Mouse (Mus musculus) CH12.LX (cell line): ENCODE results near the gene Gm4881. TPM values are rescaled to one million over a fixed set of nuclear protein-coding genes. Genes with fewer than 3 reads are reported as not detected.
A peak's percentile ranks its signal among the peaks of the same experiment; 100 is the strongest.

Experiments used
- DNase-seq: peaks from one replicate; pipeline ENCODE4 v3.0.0-alpha.2; 2013; ENCODE audit errors: extremely low read depth
- H3K27ac ChIP-seq: 2 replicates; pipeline ENCODE4 v1.5.1; 2012; ENCODE audit warnings: low read depth, mild to moderate bottlenecking, control low read depth, moderate library complexity; ENCODE audit not compliant: insufficient read depth
- H3K27me3 ChIP-seq: replicated peaks from 2 replicates; pipeline ENCODE3; 2012; ENCODE audit warnings: inconsistent platforms
- H3K36me3 ChIP-seq, 2 experiments: replicated peaks in 1 of 2; 2 replicates each; pipeline versions ENCODE3 to v1.6.1; 2012; ENCODE audit warnings: inconsistent platforms in 1 of 2, low read length in 1 of 2, mild to moderate bottlenecking in 1 of 2, mixed read lengths in 1 of 2, moderate library complexity in 1 of 2; ENCODE audit not compliant: control insufficient read depth in 1 of 2, insufficient read depth in 1 of 2
- H3K4me1 ChIP-seq, 2 experiments: 2 replicates each; pipeline ENCODE4 v1.6.1; 2012; ENCODE audit warnings: inconsistent platforms in 1 of 2, moderate library complexity in 1 of 2; ENCODE audit not compliant: insufficient read depth in 2 of 2, control insufficient read depth in 1 of 2
- H3K4me2 ChIP-seq: 2 replicates; pipeline ENCODE4 v1.6.1; 2012; ENCODE audit warnings: low read depth, mild to moderate bottlenecking, control low read depth; ENCODE audit not compliant: poor library complexity, insufficient read depth, severe bottlenecking
- H3K4me3 ChIP-seq, 3 experiments: fragments of 150-350 bp in 1 of 3; sonication (generic) in 1 of 3; replicated peaks in 1 of 3; 2 replicates each; pipeline versions ENCODE3 to v1.5.1; 2011 to 2012; ENCODE audit warnings: low read depth in 2 of 3, low read length in 2 of 3, mild to moderate bottlenecking in 2 of 3, moderate library complexity in 2 of 3, control low read depth in 1 of 3, improper control_type of control experiment in 1 of 3, inconsistent platforms in 1 of 3, mixed read lengths in 1 of 3; ENCODE audit not compliant: poor library complexity in 1 of 3
- H3K79me2 ChIP-seq: replicated peaks from 2 replicates; pipeline ENCODE4 v1.6.1; 2012; ENCODE audit warnings: mild to moderate bottlenecking, moderate library complexity; ENCODE audit not compliant: control insufficient read depth, poor library complexity, insufficient read depth, severe bottlenecking; ENCODE audit errors: extremely low read depth
- H3K9ac ChIP-seq: 2 replicates; pipeline ENCODE4 v1.6.1; 2012; ENCODE audit warnings: low read depth, mild to moderate bottlenecking, control low read depth, moderate library complexity; ENCODE audit not compliant: insufficient read depth
- H3K9me3 ChIP-seq: replicated peaks from 2 replicates; pipeline ENCODE3; 2012; ENCODE audit warnings: low read length, inconsistent platforms, mixed read lengths
- BHLHE40 ChIP-seq: IDR thresholded peaks from 2 replicates; pipeline ENCODE4 v1.6.1; 2011; ENCODE audit warnings: mild to moderate bottlenecking, low read depth, low read length, improper control_type of control experiment
- CHD1 ChIP-seq: IDR thresholded peaks from 2 replicates; pipeline ENCODE4 v1.6.1; 2012; ENCODE audit warnings: low read depth, low read length, improper control_type of control experiment, inconsistent platforms
- CHD2 ChIP-seq: IDR thresholded peaks from 2 replicates; pipeline ENCODE4 v1.6.1; 2011; ENCODE audit warnings: low read length, improper control_type of control experiment
- CTCF ChIP-seq, 2 experiments: IDR thresholded peaks in 1 of 2; conservative IDR thresholded peaks in 1 of 2; 2 replicates each; pipeline ENCODE4 v1.5.1; 2011 to 2012; ENCODE audit warnings: low read depth in 2 of 2, low read length in 2 of 2, improper control_type of control experiment in 1 of 2, inconsistent platforms in 1 of 2, mild to moderate bottlenecking in 1 of 2, moderate library complexity in 1 of 2
- E2F4 ChIP-seq: IDR thresholded peaks from 2 replicates; pipeline ENCODE4 v1.6.1; 2011; ENCODE audit warnings: low read depth, low read length, improper control_type of control experiment; ENCODE audit not compliant: insufficient replicate concordance
- ELF1 ChIP-seq: IDR thresholded peaks from 2 replicates; pipeline ENCODE4 v1.6.1; 2014; ENCODE audit warnings: low read depth, mild to moderate bottlenecking, inconsistent platforms, low read length, improper control_type of control experiment
- EP300 ChIP-seq: IDR thresholded peaks from 2 replicates; pipeline ENCODE4 v1.6.1; 2011; ENCODE audit warnings: low read length, improper control_type of control experiment
- ETS1 ChIP-seq: conservative IDR thresholded peaks from 2 replicates; pipeline ENCODE4 v1.6.1; 2012; ENCODE audit warnings: low read depth, mild to moderate bottlenecking, inconsistent platforms, low read length, improper control_type of control experiment, moderate library complexity
- GABPA ChIP-seq: IDR thresholded peaks from 2 replicates; pipeline ENCODE4 v1.6.1; 2012; ENCODE audit warnings: low read depth, low read length, improper control_type of control experiment, inconsistent platforms; ENCODE audit not compliant: insufficient replicate concordance
- HCFC1 ChIP-seq: IDR thresholded peaks from 2 replicates; pipeline ENCODE4 v1.6.1; 2012; ENCODE audit warnings: low read depth, mild to moderate bottlenecking, inconsistent platforms, low read length, improper control_type of control experiment
- IRF4 ChIP-seq: IDR thresholded peaks from 2 replicates; pipeline ENCODE4 v1.6.1; 2014; ENCODE audit warnings: low read depth, mild to moderate bottlenecking, inconsistent platforms, low read length, improper control_type of control experiment
- JUN ChIP-seq: IDR thresholded peaks from 2 replicates; pipeline ENCODE4 v1.6.1; 2011; ENCODE audit warnings: low read depth, mild to moderate bottlenecking, low read length, improper control_type of control experiment, moderate library complexity; ENCODE audit not compliant: insufficient read depth
- JUND ChIP-seq: conservative IDR thresholded peaks from 2 replicates; pipeline ENCODE4 v1.6.1; 2011; ENCODE audit warnings: low read depth, low read length, improper control_type of control experiment
- KAT2A ChIP-seq: IDR thresholded peaks from 2 replicates; pipeline ENCODE4 v1.6.1; 2012; ENCODE audit warnings: low read length, improper control_type of control experiment, inconsistent platforms; ENCODE audit not compliant: insufficient replicate concordance
- MAFK ChIP-seq: IDR thresholded peaks from 2 replicates; pipeline ENCODE4 v1.6.1; 2011; ENCODE audit warnings: low read length, improper control_type of control experiment; ENCODE audit not compliant: insufficient replicate concordance
- MAX ChIP-seq: IDR thresholded peaks from 2 replicates; pipeline ENCODE4 v1.6.1; 2011; ENCODE audit warnings: low read length, improper control_type of control experiment
- MAZ ChIP-seq: IDR thresholded peaks from 2 replicates; pipeline ENCODE4 v1.6.1; 2012; ENCODE audit warnings: low read depth, mild to moderate bottlenecking, inconsistent platforms, low read length, improper control_type of control experiment, moderate library complexity
- MEF2A ChIP-seq: IDR thresholded peaks from 2 replicates; pipeline ENCODE4 v1.6.1; 2014; ENCODE audit warnings: low read depth, mild to moderate bottlenecking, inconsistent platforms, low read length, improper control_type of control experiment, borderline replicate concordance
- MXI1 ChIP-seq: IDR thresholded peaks from 2 replicates; pipeline ENCODE4 v1.6.1; 2011; ENCODE audit warnings: mild to moderate bottlenecking, low read depth, low read length, improper control_type of control experiment
- MYC ChIP-seq: IDR thresholded peaks from 2 replicates; pipeline ENCODE4 v1.6.1; 2011; ENCODE audit warnings: low read depth, mild to moderate bottlenecking, improper control_type of control experiment, low read length
- NELFE ChIP-seq: IDR thresholded peaks from 2 replicates; pipeline ENCODE4 v1.6.1; 2011; ENCODE audit warnings: low read depth, low read length, improper control_type of control experiment
- NRF1 ChIP-seq: IDR thresholded peaks from 2 replicates; pipeline ENCODE4 v1.6.1; 2014; ENCODE audit warnings: low read depth, mild to moderate bottlenecking, inconsistent platforms, low read length, improper control_type of control experiment, moderate library complexity
- PAX5 ChIP-seq: IDR thresholded peaks from 2 replicates; pipeline ENCODE4 v1.6.1; 2012; ENCODE audit warnings: low read length, inconsistent platforms, mixed read lengths
- POLR2A ChIP-seq: IDR thresholded peaks from 2 replicates; pipeline ENCODE4 v1.6.1; 2011; ENCODE audit warnings: low read depth, mild to moderate bottlenecking, improper control_type of control experiment, low read length
- POLR2AphosphoS2 ChIP-seq: IDR thresholded peaks from 2 replicates; pipeline ENCODE4 v1.6.1; 2011; ENCODE audit warnings: low read depth, low read length, improper control_type of control experiment
- RAD21 ChIP-seq: IDR thresholded peaks from 2 replicates; pipeline ENCODE4 v1.6.1; 2011; ENCODE audit warnings: low read depth, mild to moderate bottlenecking, low read length, improper control_type of control experiment, moderate library complexity
- RCOR1 ChIP-seq: conservative IDR thresholded peaks from 2 replicates; pipeline ENCODE4 v1.6.1; 2012; ENCODE audit warnings: low read depth, mild to moderate bottlenecking, inconsistent platforms, low read length, improper control_type of control experiment
- SIN3A ChIP-seq: IDR thresholded peaks from 2 replicates; pipeline ENCODE4 v1.6.1; 2012; ENCODE audit warnings: low read length, improper control_type of control experiment, inconsistent platforms
- SMC3 ChIP-seq: IDR thresholded peaks from 2 replicates; pipeline ENCODE4 v1.6.1; 2011; ENCODE audit warnings: low read depth, low read length, improper control_type of control experiment
- TBP ChIP-seq: conservative IDR thresholded peaks from 2 replicates; pipeline ENCODE4 v1.6.1; 2011; ENCODE audit warnings: low read depth, low read length, improper control_type of control experiment
- TCF12 ChIP-seq: IDR thresholded peaks from 2 replicates; pipeline ENCODE4 v1.6.1; 2014; ENCODE audit warnings: low read depth, mild to moderate bottlenecking, inconsistent platforms, low read length, improper control_type of control experiment
- UBTF ChIP-seq: IDR thresholded peaks from 2 replicates; pipeline ENCODE4 v1.6.1; 2012; ENCODE audit warnings: low read depth, mild to moderate bottlenecking, inconsistent platforms, low read length, improper control_type of control experiment, moderate library complexity
- USF1 ChIP-seq: IDR thresholded peaks from 2 replicates; pipeline ENCODE4 v1.6.1; 2014; ENCODE audit warnings: low read depth, mild to moderate bottlenecking, inconsistent platforms, low read length, improper control_type of control experiment
- USF2 ChIP-seq: conservative IDR thresholded peaks from 2 replicates; pipeline ENCODE4 v1.6.1; 2011; ENCODE audit warnings: low read depth, low read length, improper control_type of control experiment
- ZC3H11A ChIP-seq: IDR thresholded peaks from 2 replicates; pipeline ENCODE4 v1.6.1; 2012; ENCODE audit warnings: low read depth, mild to moderate bottlenecking, inconsistent platforms, low read length, improper control_type of control experiment
- ZMIZ1 ChIP-seq: IDR thresholded peaks from 2 replicates; pipeline ENCODE4 v1.6.1; 2012; ENCODE audit warnings: low read depth, mild to moderate bottlenecking, inconsistent platforms, low read length, improper control_type of control experiment
- ZNF384 ChIP-seq: IDR thresholded peaks from 2 replicates; pipeline ENCODE4 v1.6.1; 2012; ENCODE audit warnings: low read depth, low read length, improper control_type of control experiment, inconsistent platforms
- dilution Hi-C: fragments of 300-500 bp; cut with MboI; formaldehyde crosslinking; loops from 2 replicates; pipeline ENCODE4 v1.14.3; 2020; ENCODE audit warnings: low sequenced_read_pairs; ENCODE audit not compliant: extremely low pct_unique_long_range_greater_than_20kb, extremely low pct_ligation_motif_present
- in situ Hi-C: fragments of 300-500 bp; cut with MboI; formaldehyde crosslinking; loops from 3 replicates; pipeline ENCODE4 v1.14.3; 2019; ENCODE audit warnings: low sequenced_read_pairs, low pct_ligation_motif_present, low pct_unique_long_range_greater_than_20kb, mixed read lengths
- polyA plus RNA-seq: library from polyadenylated mRNA; unstranded; fragments of >175 nt; gene quantifications from 2 replicates; pipeline ENCODE4 v1.2.1, GENCODE M21; 2012; ENCODE audit warnings: low read depth; ENCODE audit not compliant: insufficient read length
- total RNA-seq, 2 experiments: library from RNA; depleted of rRNA; stranded (reverse); fragments of 300-350 nt in 1 of 2; fragments of >200 nt in 1 of 2; gene quantifications; 2 replicates each; pipeline ENCODE4 v1.2.3; 2012 to 2014

Gm4881 gene
- total and polyA plus RNA-seq, 3 experiments: not detected

DNA sequence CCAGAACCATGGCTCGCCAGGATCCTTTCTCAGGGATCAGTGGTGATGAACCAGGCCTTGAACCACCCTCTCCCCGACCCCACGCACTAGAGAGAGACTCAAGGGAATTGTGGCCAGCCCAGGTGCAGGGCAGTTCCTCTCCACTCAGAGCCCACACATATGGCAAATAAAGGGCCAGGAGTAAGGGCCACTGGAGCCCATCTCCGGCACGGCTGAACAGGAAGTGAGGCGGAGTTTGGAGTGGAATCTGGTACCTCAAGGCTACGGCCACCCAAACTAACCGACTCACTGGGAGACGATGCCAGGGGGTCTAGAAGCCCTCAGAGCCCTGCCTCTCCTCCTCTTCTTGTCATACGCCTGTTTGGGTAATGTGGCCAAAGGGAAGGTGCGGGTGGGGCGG lies 47.1 kb downstream of the Gm4881 start, which contains the start of gene Cd79a:
Gene Cd79a (plus strand): TSS at position 158 of the 400 bp plus-strand sequence.
- peak; percentile 94 for DNase-seq
- peak; percentile 96 for TF ChIP-seq TCF12
- peak; percentile 58 for TF ChIP-seq BHLHE40
- TF ChIP-seq CTCF (conservative IDR thresholded peaks at IDR 0.05 in 1 of 2, IDR thresholded peaks at IDR 0.05 in 1 of 2; ENCODE audit: low read depth in 2 of 2, low read length in 2 of 2): no peak
- TF ChIP-seq JUND: no peak
- peak; percentile 56; the same call in 1 of the 2 replicates for TF ChIP-seq MAX
- TF ChIP-seq GABPA: no peak
- TF ChIP-seq PAX5: no peak
- TF ChIP-seq USF1: no peak
- peak; percentile 79 for TF ChIP-seq ELF1
- TF ChIP-seq RCOR1: 0 out of 2 replicates have a peak, but pooled peaks have one; percentile 65
- no peak for TF ChIP-seq MAFK
- TF ChIP-seq TBP: 0 out of 2 replicates have a peak, but pooled peaks have one; percentile 26
- no peak for TF ChIP-seq ZC3H11A
- TF ChIP-seq IRF4: peak; percentile 60
- peak; percentile 70; the same call in 1 of the 2 replicates for TF ChIP-seq MEF2A
- TF ChIP-seq EP300: peak; percentile 88
- TF ChIP-seq MAZ: peak; percentile 81
- TF ChIP-seq POLR2A: peak; percentile 72
- no peak for TF ChIP-seq USF2
- TF ChIP-seq UBTF: no peak
- no peak for TF ChIP-seq E2F4
- TF ChIP-seq JUN: no peak
- TF ChIP-seq ZNF384: no peak
- peak; percentile 44; the same call in 1 of the 2 replicates for TF ChIP-seq ZMIZ1
- TF ChIP-seq NELFE: peak; percentile 86
- 0 out of 2 replicates have a peak, but pooled peaks have one; percentile 62 for TF ChIP-seq KAT2A
- peak; percentile 70 for TF ChIP-seq CHD2
- TF ChIP-seq RAD21: no peak; the same call in 1 of the 2 replicates
- no peak; the same call in 1 of the 2 replicates for TF ChIP-seq MYC
- peak; percentile 54; the same call in 1 of the 2 replicates for TF ChIP-seq POLR2AphosphoS2
- no peak for TF ChIP-seq SMC3
- no peak for TF ChIP-seq CHD1
- no peak for TF ChIP-seq NRF1
- TF ChIP-seq HCFC1: peak; percentile 39
- TF ChIP-seq SIN3A: peak; percentile 68
- TF ChIP-seq ETS1: peak; percentile 78
- TF ChIP-seq MXI1: peak; percentile 52; the same call in 1 of the 2 replicates
- Histone ChIP-seq H3K4me1 (peaks cover 14 to 60% of the 10 kb centered on the region in 2 experiments), H3K36me3 (peaks cover 16 to 27% of the 10 kb centered on the region in 2 experiments), H3K4me3 (peak within 1 kb of the TSS; percentile 64 to 97 (median 77)), H3K27ac (peak within 1 kb of the TSS; percentile 82), H3K4me2 (peak within 1 kb of the TSS; percentile 64), H3K9me3 (peaks cover 4% of the 10 kb centered on the region), H3K79me2 (peaks cover 12% of the 10 kb centered on the region), H3K9ac (peak within 1 kb of the TSS; percentile 73), H3K27me3 (no peaks in the 10 kb centered on the region)
- in situ Hi-C loops: no loop called here
- dilution Hi-C loops: no loop called here
